Mouse (Mus musculus) MEL (cell line): ENCODE data around the gene Lrfn4.

Source experiments
- CTCF ChIP-seq, 3 experiments: IDR thresholded peaks in 2 of 3; conservative IDR thresholded peaks in 1 of 3; 2 replicates each; pipeline ENCODE4 v1.5.1; 2011 to 2012; ENCODE audit warnings: low read length in 3 of 3, low read depth in 2 of 3, mild to moderate bottlenecking in 2 of 3, improper control_type of control experiment in 1 of 3, inconsistent platforms in 1 of 3, mixed read lengths in 1 of 3, moderate library complexity in 1 of 3; ENCODE audit not compliant: control insufficient read depth in 1 of 3, insufficient read depth in 1 of 3, poor library complexity in 1 of 3, severe bottlenecking in 1 of 3
- E2F4 ChIP-seq: IDR thresholded peaks from 2 replicates; pipeline ENCODE4 v1.6.1; 2011; ENCODE audit warnings: low read depth, low read length, improper control_type of control experiment, borderline replicate concordance
- EP300 ChIP-seq, 2 experiments: IDR thresholded peaks; 2 replicates each; pipeline ENCODE4 v1.6.1; 2011; ENCODE audit warnings: improper control_type of control experiment in 2 of 2, low read length in 2 of 2, low read depth in 1 of 2, mild to moderate bottlenecking in 1 of 2
- GABPA ChIP-seq: IDR thresholded peaks from 2 replicates; pipeline ENCODE4 v1.6.1; 2012; ENCODE audit warnings: low read depth, mild to moderate bottlenecking, inconsistent platforms, low read length, improper control_type of control experiment, moderate library complexity
- KAT2A ChIP-seq: conservative IDR thresholded peaks from 2 replicates; pipeline ENCODE4 v1.6.1; 2012; ENCODE audit warnings: low read depth, low read length, improper control_type of control experiment, inconsistent platforms
- MAFK ChIP-seq: IDR thresholded peaks from 2 replicates; pipeline ENCODE4 v1.6.1; 2011; ENCODE audit warnings: low read depth, mild to moderate bottlenecking, low read length, improper control_type of control experiment, borderline replicate concordance
- MAX ChIP-seq: IDR thresholded peaks from 2 replicates; pipeline ENCODE4 v1.6.1; 2011; ENCODE audit warnings: low read length, improper control_type of control experiment
- NELFE ChIP-seq: IDR thresholded peaks from 2 replicates; pipeline ENCODE4 v1.6.1; 2011; ENCODE audit warnings: low read depth, low read length, improper control_type of control experiment
- POLR2A ChIP-seq, 2 experiments: IDR thresholded peaks; 2 replicates each; pipeline ENCODE4 v1.6.1; 2011 to 2012; ENCODE audit warnings: low read length in 2 of 2, mild to moderate bottlenecking in 2 of 2, control low read depth in 1 of 2, improper control_type of control experiment in 1 of 2, low read depth in 1 of 2, moderate library complexity in 1 of 2; ENCODE audit not compliant: control insufficient read depth in 1 of 2, insufficient read depth in 1 of 2, poor library complexity in 1 of 2
- SMC3 ChIP-seq: IDR thresholded peaks from 2 replicates; pipeline ENCODE4 v1.6.1; 2011; ENCODE audit warnings: low read depth, low read length, improper control_type of control experiment
- TAL1 ChIP-seq: IDR thresholded peaks from 2 replicates; pipeline ENCODE4 v1.6.1; 2012; ENCODE audit warnings: mild to moderate bottlenecking, inconsistent platforms, low read length, moderate library complexity, mixed read lengths
- TBP ChIP-seq: IDR thresholded peaks from 2 replicates; pipeline ENCODE4 v1.8.0; 2011; ENCODE audit warnings: low read depth, low read length, improper control_type of control experiment
- ZC3H11A ChIP-seq: IDR thresholded peaks from 2 replicates; pipeline ENCODE4 v1.6.1; 2012; ENCODE audit warnings: low read depth, mild to moderate bottlenecking, inconsistent platforms, low read length, improper control_type of control experiment
- ZNF384 ChIP-seq: IDR thresholded peaks from 2 replicates; pipeline ENCODE4 v1.6.1; 2012; ENCODE audit warnings: low read depth, mild to moderate bottlenecking, inconsistent platforms, low read length, improper control_type of control experiment

DNA sequence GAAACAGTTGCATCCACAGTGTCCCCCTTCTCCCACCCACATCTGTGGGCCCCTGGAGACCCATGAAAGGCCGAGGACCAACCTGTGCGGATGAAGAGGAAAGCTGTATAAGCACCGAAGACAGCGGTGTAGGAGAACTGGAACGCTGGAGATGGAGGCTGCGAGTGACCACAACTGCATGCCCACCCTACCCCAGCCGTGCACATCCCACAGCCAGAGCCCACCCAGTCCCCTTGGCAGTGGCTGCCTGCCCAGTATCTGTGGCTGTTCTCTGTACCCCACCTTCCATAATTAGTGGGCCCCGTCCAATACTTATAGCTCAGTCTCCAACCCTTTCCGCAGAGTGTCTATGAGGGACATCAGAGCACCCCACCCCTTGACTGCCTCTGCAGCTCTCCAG, 8.0 kb upstream of the Lrfn4 start:
- no peak for TF ChIP-seq SMC3
- no peak for TF ChIP-seq MAFK
- no peak for TF ChIP-seq CTCF (IDR thresholded peaks at IDR 0.05 in 2 of 3, conservative IDR thresholded peaks at IDR 0.05 in 1 of 3; ENCODE audit: control insufficient read depth in 1 of 3, insufficient read depth in 1 of 3, low read depth in 2 of 3, low read length in 3 of 3, poor library complexity in 1 of 3, severe bottlenecking in 1 of 3)
- no peak for TF ChIP-seq GABPA
- no peak for TF ChIP-seq MAX
- TF ChIP-seq POLR2A (IDR thresholded peaks at IDR 0.05; ENCODE audit: control insufficient read depth in 1 of 2, insufficient read depth in 1 of 2, low read depth in 1 of 2, low read length in 2 of 2, poor library complexity in 1 of 2), result no peak
- TF ChIP-seq ZC3H11A, result no peak
- TF ChIP-seq NELFE, result no peak
- TF ChIP-seq ZNF384, result no peak
- TF ChIP-seq KAT2A, result no peak
- no peak for TF ChIP-seq EP300 (IDR thresholded peaks at IDR 0.05; ENCODE audit: low read depth in 1 of 2, low read length in 2 of 2)
- no peak for TF ChIP-seq TBP
- no peak for TF ChIP-seq TAL1
- TF ChIP-seq E2F4, result no peak
